Mouse (Mus musculus) erythroblast, embryonic 14.5 days (primary cell): ENCODE results near the gene Trpc4ap.

Source experiments
- GATA1 ChIP-seq: IDR thresholded peaks from 2 replicates; pipeline ENCODE4 v1.6.1; 2012; ENCODE audit warnings: low read length, inconsistent platforms, mixed read lengths
- TAL1 ChIP-seq: IDR thresholded peaks from 3 replicates; pipeline ENCODE4 v1.6.1; 2012; ENCODE audit warnings: low read length, inconsistent platforms, mixed read lengths

- TF ChIP-seq GATA1 (no peak), TAL1 (no peak)
Measured at GRCm38 (mm10) chr2:155679586-155680110, 12.5 kb downstream of the Trpc4ap start.
